Mouse (Mus musculus): ENCODE measurements around the gene Cd37. TPM values are rescaled to one million over a fixed set of nuclear protein-coding genes. Genes with fewer than 3 reads are reported as not detected.
"Not testable (repeated sequence)": the region's sequence is repeated elsewhere in the genome, so short reads cannot be mapped to it uniquely, and the experiment has no call there.

Gene Cd37
- polyA plus RNA-seq (2017; shearing (Covaris generic)): 100 to 1,000 TPM; 473 to 666 TPM

DNA sequence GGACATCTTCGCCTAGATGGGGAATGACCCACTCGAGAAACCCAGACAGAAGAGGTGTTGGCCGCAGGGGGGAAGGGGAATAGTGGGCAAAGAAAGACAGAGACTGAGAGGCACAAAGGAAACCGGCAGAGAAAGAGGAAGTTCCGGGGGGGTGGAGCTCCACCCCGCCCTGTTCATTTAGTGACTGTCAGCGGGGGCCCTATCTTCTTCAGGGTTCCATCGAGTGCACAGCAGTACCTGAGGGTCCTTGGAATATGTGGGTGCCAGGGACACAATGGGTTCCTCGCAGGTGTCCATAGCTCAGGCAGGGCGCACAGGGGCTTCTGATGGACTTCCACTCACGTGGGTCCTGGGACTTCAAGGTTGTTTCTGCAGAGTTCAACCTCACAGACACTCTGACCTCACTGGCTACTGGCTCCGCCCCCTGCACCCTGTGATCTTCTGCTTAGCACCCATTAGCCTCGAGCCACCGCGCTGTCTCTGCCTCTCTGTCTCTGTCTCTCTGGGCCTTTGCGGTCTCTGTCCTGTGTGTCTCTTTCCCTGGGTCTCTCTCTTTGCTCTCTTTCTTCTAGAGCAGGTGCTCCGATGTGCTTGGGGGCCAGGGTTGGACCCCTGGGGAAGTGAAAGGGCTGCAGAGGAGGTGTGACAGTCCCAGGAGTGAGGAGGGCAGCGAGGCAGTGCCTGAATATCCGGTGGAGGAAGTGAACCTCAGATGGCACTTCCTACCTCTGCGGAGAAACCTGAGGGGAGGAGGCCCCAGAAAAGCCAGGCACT lies at the start of gene Cd37:
Cd37 (minus strand) TSS at position 393 of the 774 bp plus-strand sequence.
- peak; percentile 94 for ATAC-seq

DNA sequence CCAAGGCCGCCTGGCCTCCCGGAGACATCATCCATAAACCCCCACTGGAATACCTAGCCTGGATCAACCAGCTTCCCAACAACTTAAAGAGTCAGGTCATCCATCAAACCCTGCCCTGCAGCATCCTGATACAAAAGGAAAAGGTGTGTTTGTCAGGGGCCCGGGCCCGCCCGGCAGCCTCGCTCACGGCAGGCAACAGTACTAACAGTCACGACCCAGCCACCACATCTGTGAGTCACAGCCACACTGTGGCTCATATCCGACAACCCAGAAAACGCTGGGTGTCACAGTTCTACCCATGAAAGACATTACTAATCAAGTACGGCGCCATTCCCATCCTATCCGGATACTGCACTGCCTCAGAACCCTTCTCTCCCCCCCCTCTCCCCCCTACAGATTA lies 47.6 kb upstream of the Cd37 start:
- no peak for ATAC-seq

- ATAC-seq: peak; percentile 64
Observed at GRCm38 (mm10) chr7:45277136-45277760, 38.3 kb upstream of the Cd37 start, which contains the start of gene Slc6a21. TSS of gene Slc6a21 (plus strand) at chr7:45277513.

DNA sequence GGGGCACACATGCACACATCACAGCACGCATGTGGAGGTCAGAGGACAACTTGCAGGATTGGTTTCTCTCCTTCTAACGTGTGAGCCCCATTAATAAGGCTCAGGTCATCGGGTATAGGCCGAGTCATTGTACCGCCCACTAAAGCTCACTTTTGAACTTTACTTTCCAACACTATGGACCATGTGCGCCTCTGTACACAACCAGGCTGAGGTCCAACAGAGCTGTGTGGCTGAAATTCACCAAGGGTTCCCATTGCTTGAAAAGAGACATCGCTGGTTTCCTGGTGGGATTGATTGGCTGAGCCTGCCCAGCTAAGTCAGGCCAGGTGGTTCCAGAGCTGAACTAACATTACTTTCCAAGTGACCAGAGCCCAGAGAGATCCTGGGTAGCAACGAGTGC lies 34.8 kb upstream of the Cd37 start:
- ATAC-seq: no peak

- ATAC-seq: no peak
Observed at GRCm38 (mm10) chr7:45272786-45273412, 34.0 kb upstream of the Cd37 start.

- ATAC-seq: no peak
Observed at GRCm38 (mm10) chr7:45265518-45265917, 26.6 kb upstream of the Cd37 start.

GRCm38 (mm10) chr7:45264348-45264747 lies 25.4 kb upstream of the Cd37 start:
- no peak for ATAC-seq

GRCm38 (mm10) chr7:45263006-45263607 lies 24.2 kb upstream of the Cd37 start:
- ATAC-seq: no peak

DNA sequence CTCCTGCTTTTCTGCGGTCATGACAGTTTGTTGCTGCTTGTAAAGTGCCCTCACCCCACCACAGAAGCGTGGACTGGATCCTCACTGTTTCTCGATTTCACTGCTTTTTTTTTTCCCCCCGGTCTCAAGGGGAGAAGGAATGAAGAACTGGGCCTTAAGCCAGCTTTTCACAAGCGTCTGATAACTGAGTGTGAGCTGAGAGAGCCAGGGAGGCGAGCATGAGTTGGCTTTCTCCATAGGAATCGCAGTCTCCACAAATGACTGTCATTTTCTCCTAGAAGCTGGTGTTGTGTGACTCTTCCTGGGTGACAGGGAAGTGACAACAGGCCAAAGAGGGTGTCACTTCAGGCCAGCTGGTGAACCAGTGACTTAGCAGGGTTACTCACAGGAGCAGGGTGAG lies 23.4 kb upstream of the Cd37 start:
- no peak for ATAC-seq

GRCm38 (mm10) chr7:45259281-45259680 lies 20.4 kb upstream of the Cd37 start:
- no peak for ATAC-seq

GRCm38 (mm10) chr7:45257063-45257840 lies 18.3 kb upstream of the Cd37 start:
- no peak for ATAC-seq

DNA sequence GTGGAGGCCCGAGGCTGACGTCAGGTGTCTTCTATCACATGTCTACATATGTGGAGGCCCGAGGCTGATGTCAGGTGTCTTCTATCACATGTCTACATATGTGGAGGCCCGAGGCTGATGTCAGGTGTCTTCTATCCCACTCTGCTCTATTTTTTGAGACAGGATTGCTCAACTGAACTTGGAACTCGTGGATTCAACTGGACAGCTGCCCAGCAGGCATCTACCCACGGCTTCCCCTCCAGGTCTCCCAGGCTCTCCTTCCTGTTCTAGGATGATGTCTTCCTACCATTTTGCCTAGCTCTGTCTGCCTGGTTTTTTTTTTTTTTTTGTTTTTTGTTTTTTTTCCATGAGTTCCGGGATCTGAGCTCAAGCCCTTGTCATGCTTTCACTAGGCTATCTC lies 16.9 kb upstream of the Cd37 start:
- not testable (repeated sequence) for ATAC-seq

DNA sequence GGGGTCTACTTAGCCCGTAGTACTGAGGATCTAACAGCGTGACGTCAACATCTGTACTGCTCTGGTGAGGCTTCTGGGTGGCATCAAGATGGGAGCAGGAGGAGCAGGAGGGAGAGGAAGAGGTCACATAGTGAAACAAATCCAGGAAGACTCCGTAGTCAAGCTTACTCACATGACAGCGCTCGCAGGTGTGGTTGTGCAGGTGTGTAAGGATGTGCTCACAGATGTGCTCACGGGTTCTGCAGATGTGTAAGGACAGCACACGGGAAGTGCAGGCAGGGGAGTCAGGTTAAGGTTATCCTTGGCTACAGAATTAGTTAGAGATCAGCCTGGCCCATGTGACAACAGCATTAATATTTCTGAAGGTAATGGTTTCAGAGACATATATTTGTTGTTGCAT lies 14.9 kb upstream of the Cd37 start:
- no peak for ATAC-seq

DNA sequence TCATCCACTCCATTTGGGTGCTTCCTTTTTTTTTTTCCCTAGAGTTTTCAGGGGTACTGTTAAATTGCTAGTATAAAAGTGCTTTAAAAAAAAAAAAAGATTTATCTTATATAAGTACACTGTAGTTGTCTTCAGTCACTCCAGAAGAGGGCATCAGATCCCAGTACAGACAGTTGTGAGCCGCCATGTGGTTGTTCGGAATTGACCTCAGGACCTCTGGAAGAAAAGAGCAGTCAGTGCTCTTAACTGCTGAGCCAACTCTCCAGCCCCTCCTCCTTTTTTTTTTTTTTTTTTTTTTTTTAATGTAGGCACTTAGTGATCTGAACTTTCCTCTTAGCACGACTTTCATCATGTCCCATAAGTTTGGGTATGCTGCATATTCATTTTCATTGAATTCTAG lies 8.8 kb upstream of the Cd37 start:
- ATAC-seq: no peak

DNA sequence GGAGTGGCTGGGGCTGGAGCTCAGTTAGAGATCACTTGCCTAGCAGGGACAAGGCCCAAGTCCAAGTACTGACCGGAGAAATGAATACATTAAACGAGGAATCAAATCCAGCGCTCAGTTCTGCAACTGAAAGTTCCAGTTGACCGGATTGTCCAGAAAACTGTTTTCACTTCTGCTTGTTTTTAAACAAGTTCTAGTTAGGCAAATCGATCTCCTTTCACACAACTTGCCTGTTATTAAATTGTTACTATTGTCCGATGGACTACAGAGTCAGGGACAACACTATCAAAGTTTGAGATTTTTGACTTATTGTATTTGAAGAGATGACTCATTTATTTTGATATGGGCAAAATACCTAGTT lies 2.5 kb upstream of the Cd37 start:
- no peak for ATAC-seq

GRCm38 (mm10) chr7:45240633-45241388 lies 1.9 kb upstream of the Cd37 start, which contains the start of gene Slc6a16:
TSS of gene Slc6a16 (plus strand) at chr7:45241085.
- ATAC-seq: no peak

DNA sequence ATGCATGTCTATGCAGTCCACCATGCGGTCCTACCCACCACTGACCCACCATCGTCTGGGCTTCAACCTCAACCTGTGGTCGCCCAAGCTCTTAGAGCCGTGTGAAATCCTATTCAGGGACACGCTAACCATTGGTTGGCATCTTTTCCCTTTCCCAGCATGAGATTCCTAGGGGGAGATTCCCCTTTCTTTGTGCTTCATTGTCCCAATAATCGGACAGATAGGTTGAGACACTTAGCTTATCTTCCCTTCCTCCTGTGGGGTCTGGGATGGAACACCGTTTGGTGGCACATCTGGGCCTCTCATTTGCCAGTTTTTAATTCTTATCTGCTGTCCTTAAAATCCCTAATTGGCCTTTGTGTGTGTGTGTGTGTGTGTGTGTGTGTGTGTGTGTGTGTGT lies 1.2 kb upstream of the Cd37 start:
- ATAC-seq: no peak

DNA sequence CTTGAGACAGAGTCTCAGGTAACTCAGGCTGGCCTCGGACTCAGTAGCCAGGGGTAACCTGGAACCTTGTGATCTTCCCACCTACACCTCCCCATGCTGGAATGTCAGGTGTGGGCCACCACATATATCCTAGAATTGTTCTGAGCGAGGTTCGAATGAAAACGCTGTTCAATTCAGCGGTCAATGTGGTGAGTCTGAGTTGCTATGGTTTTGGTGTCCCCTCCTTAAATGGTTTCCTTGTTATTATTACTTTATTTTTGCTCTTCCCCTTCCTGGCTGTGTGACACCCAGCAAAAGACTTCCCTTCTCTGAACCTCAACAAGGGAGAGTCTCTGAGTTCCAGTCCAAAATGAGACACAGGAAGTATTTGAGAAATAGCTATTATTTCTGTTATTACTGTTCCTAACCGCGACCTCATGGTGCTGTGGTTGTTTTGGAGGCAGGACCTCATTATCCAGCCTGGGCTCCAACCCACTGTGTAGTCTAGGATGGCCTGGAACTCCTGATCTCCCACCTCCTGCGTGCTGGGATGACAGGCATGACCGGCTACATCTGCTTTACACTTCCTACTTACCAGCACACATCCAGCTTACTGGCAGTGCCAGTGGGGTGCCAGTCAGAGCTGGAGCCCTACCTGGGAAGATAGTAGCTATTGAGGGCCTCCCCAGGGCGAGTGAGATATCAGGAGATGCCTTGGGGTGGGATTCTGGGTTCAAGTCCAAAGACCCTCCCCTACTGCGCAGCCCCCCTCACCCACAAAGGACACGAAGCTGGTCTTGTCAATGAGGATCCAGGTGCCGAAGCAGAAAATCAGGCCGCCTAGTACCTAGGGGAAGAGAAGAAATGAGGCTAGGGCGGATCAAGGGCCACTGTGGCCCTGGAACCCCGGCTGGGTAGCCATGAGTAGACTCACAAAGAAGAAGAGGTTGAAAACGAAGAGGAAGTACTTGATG lies 892 bp downstream of the Cd37 start:
- ATAC-seq: peak; percentile 15

DNA sequence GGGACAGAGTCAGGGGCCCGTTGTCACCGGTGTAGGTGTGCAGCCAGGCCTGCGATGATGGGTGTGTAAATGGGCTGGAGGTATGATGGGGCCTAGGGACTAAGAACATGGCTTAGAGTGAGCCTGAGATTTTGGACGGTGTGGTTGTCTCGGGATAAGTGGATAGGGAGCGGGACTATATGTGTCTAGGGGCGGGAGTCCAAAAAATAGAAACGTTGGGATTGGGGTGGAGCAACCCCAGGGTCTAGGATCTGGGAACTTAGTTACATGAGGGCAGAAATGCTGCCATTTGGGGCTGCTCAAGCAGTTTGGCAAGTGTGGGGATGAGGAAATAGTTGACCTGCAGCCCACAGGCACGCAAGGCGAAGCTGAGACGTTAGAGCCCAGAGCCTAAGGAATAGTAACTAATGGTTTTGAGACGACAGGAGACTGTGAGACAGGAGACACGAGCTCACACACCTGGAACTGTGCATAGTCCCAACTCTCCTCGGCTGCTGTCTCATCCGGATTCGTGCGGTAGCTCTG lies 3.2 kb downstream of the Cd37 start:
- no peak for ATAC-seq

DNA sequence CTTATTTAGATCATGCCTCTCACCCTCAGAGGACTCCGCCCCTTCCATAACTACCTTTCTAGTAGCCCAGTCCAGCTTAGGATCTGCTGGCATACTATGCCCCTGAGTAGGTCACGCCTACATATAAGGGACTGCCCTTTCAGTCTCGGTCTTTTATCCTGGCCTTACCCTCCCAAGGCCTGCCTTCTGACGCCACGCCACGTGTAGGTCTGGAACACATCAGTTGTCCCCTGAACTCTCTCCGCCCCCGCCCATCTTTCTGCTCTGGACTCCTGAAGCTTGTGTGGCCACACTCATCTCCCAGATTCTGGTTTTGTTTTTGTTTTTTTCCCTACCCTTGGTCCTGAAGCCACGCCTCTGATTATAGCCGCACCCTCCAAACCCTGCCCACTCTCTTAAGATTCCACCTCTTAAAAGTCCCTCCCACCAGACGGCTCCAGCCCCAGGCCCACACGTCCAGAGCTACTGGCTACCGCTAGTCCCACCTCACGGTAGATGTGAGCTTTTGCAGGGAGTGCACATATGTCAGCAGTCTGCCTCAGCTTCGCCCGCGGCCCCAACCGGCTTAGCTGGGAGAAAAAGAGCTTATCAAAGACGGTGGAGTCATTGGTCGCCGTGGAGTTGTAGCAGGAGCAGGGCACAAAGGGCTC lies 3.9 kb downstream of the Cd37 start:
- ATAC-seq: no peak

Measured in CD4-positive, CD25-positive, alpha-beta regulatory T cell, adult 4 months (primary cell).